Mouse (Mus musculus) lung, postnatal 0 days (tissue): ENCODE data around the gene Asb2. TPM values are rescaled to one million over a fixed set of nuclear protein-coding genes. Genes with fewer than 3 reads are reported as not detected.

ENCODE experiments used
- ATAC-seq: fragments of 200-750 bp; cut with Nextera tagmentation; 2 replicates; pipeline ENCODE4 v1.8.0; 2017; ENCODE audit warnings: moderate library complexity
- DNase-seq: peaks from one replicate; pipeline ENCODE4 v3.0.0-alpha.2; 2016; ENCODE audit warnings: low spot score
- H3K27ac ChIP-seq: fragments of 300-500 bp; sonication (generic); 2 replicates; pipeline ENCODE4 v1.5.1; 2014; ENCODE audit warnings: antibody characterized with exemption, mild to moderate bottlenecking, low read length, mixed read lengths
- H3K27me3 ChIP-seq: fragments of 300-500 bp; sonication (generic); replicated peaks from 2 replicates; pipeline ENCODE4 v1.6.1; 2014; ENCODE audit warnings: low read length, mixed read lengths; ENCODE audit not compliant: insufficient read depth
- H3K36me3 ChIP-seq: fragments of 300-500 bp; sonication (generic); 2 replicates; pipeline ENCODE4 v1.6.1; 2014; ENCODE audit warnings: low read length, mixed read lengths; ENCODE audit not compliant: insufficient read depth
- H3K4me1 ChIP-seq: fragments of 300-500 bp; sonication (generic); 2 replicates; pipeline ENCODE4 v1.6.1; 2014; ENCODE audit warnings: antibody characterized with exemption, low read depth, low read length, mixed read lengths; ENCODE audit not compliant: insufficient read depth
- H3K4me2 ChIP-seq: fragments of 300-500 bp; sonication (generic); replicated peaks from 2 replicates; pipeline ENCODE4 v1.6.1; 2014; ENCODE audit warnings: low read depth, mild to moderate bottlenecking, low read length, moderate library complexity, mixed read lengths
- H3K4me3 ChIP-seq: fragments of 300-500 bp; sonication (generic); 2 replicates; pipeline ENCODE4 v1.5.1; 2014; ENCODE audit warnings: low read depth, low read length
- H3K9ac ChIP-seq: fragments of 300-500 bp; sonication (generic); replicated peaks from 2 replicates; pipeline ENCODE4 v1.6.1; 2014; ENCODE audit warnings: low read depth, mild to moderate bottlenecking
- H3K9me3 ChIP-seq: fragments of 300-500 bp; sonication (generic); 2 replicates; pipeline ENCODE4 v1.6.1; 2016; ENCODE audit warnings: low read length, mixed read lengths
- CTCF ChIP-seq: IDR thresholded peaks from 2 replicates; pipeline ENCODE4 v1.5.1; 2016; ENCODE audit warnings: antibody characterized with exemption, mild to moderate bottlenecking
- EP300 ChIP-seq: IDR thresholded peaks from 2 replicates; pipeline ENCODE4 v1.6.1; 2016; ENCODE audit warnings: antibody characterized with exemption, mild to moderate bottlenecking, control low read depth
- WGBS: fragments of 180-500 bp; shearing (Covaris S2); extraction: QIAGEN DNeasy Blood & Tissue Kit; methylation state at CpG from one replicate; pipeline ENCODE4 v1.1.7; 2014; 5-methylcytosine and 5-hydroxymethylcytosine counted together
- polyA plus RNA-seq: library from polyadenylated mRNA; unstranded; fragments of >200 nt; fragmentation: Nextera tagmentation; extraction: Ambion mirVana; gene quantifications from 2 replicates; pipeline ENCODE4 v1.2.1, GENCODE M21; 2015

Gene Asb2
- polyA plus RNA-seq, 1 experiment from 2014 or later: 5.1 TPM

DNA sequence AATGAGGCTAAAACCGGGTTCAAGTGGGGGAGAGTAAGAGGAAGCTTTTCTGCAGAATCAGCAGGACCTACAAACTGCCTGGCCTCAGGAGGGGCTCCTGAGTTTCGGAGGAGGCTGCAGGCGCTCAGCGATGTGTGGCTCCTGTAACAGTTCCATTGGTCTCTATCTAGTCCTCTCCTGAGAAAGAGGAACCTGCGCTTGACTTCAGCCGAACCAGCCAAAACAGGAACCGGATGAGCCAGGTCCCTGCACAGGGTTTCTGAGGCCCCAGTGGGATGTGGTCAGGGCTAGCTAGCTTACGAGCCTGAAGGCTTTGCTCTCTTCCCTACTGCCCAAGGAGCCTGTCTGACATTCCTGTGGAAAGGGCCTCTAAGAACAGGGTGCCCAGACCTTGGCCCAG is 12.3 kb downstream of the Asb2 start:
- ATAC-seq: no peak
- TF ChIP-seq CTCF (no peak), EP300 (no peak)
- WGBS: 65% methylated on average over 8 of the region's 8 CpGs

DNA sequence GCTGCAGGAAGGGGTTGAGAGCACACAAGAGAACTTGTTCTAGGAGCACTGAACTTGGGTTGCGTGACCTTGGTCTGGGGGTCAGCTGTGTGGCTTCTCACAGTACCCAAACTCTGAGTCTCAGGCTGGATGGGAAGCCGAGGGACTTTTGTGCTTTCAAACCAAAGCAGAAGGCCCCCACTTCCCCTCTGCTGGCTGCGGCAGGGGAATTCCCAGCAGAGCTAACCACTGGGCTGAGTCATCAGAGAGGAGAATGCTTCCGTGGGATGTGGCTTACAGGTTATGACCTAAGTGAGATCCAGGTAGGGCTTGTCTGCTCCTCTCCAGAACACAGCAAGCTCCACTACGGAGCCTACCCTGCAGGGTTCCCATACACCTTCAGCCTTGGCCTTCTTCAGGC is 14.6 kb downstream of the Asb2 start:
- H3K4me1 ChIP-seq: no peaks in the 10 kb centered on the region
- no peak overlapping the region for H3K4me2 ChIP-seq
- no peaks in the 10 kb centered on the region for H3K9me3 ChIP-seq
- no peaks in the 10 kb centered on the region for H3K27me3 ChIP-seq
- H3K27ac ChIP-seq: no peak overlapping the region
- WGBS: 69% methylated on average over 5 of the region's 5 CpGs
- TF ChIP-seq EP300: no peak
- no peak for TF ChIP-seq CTCF
- H3K36me3 ChIP-seq: no peaks in the 10 kb centered on the region
- DNase-seq (peak; percentile 33), ATAC-seq (peak; percentile 12; the same call in 1 of the 2 replicates)
- no peak overlapping the region for H3K9ac ChIP-seq
- H3K4me3 ChIP-seq: no peak overlapping the region

More for the DNA sequence above, 12.3 kb downstream of the Asb2 start:
- no peaks in the 10 kb centered on the region for H3K9me3 ChIP-seq
- no peak overlapping the region for H3K4me2 ChIP-seq
- H3K4me3 ChIP-seq: no peak overlapping the region
- DNase-seq: peak; percentile 41
- no peaks in the 10 kb centered on the region for H3K36me3 ChIP-seq
- H3K4me1 ChIP-seq: peaks cover 3% of the 10 kb centered on the region; the same call in 1 of the 2 replicates
- no peak overlapping the region for H3K27ac ChIP-seq
- no peaks in the 10 kb centered on the region for H3K27me3 ChIP-seq
- H3K9ac ChIP-seq: no peak overlapping the region

DNA sequence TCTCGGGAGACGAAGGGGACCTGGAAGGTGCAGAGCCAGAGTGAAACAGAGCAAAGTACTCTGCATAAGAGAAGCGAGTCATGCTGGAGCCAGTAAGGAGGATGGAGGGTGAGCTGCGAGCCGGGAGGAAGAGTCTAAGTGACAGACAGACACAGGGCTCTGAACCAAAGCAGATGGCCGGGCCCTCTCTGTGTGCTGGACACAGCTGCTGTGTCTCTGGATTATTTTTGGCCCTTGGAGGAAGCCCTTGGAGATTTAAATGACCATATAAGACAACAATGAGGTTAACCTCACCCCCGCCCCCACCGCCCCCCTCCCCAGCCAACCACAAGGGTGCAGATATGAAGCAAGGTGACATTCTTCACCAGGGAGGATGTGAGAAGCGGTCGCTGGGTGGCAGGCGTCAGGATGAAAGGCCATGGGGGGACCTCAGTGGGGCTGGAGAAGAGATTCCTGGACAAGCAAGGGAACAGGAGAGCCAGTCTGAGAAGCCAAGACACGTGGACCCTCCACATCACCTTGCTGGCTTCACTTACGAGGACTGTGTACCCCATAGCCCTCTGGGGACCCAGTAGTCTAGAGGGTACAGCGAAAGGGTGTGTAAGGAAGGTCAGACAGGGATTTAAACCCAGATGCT is 17.5 kb downstream of the Asb2 start:
- no peak overlapping the region for H3K27ac ChIP-seq
- H3K4me3 ChIP-seq: no peak overlapping the region
- no peak overlapping the region for H3K4me2 ChIP-seq
- TF ChIP-seq EP300: no peak
- TF ChIP-seq CTCF: no peak
- no peak overlapping the region for H3K9ac ChIP-seq
- no peaks in the 10 kb centered on the region for H3K27me3 ChIP-seq
- H3K9me3 ChIP-seq: no peaks in the 10 kb centered on the region
- ATAC-seq: peak; percentile 8; the same call in 1 of the 2 replicates
- DNase-seq: no peak
- H3K36me3 ChIP-seq: no peaks in the 10 kb centered on the region
- 65% methylated on average over 14 of the region's 14 CpGs for WGBS
- no peaks in the 10 kb centered on the region for H3K4me1 ChIP-seq

DNA sequence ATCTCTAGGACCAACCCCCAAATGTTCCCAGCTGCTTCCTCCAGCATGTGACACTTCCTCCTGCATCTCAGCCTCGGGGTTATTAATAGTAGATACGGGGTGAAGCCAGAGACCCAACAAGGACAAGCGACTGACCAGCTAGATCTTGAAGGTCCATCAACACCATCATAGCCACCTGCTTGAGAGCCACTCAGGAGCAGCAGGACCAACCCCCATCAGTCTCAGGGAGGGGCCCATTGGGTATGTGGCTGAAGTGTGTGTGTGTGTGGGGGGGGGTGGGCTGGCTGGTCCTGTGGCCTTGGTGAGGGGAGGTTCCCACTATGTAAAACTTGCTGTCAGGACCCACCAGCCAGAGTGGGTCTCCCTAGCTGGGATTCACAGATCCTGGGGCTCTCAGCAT is 19.0 kb downstream of the Asb2 start:
- Histone ChIP-seq H3K9me3 (no peaks in the 10 kb centered on the region), H3K27me3 (no peaks in the 10 kb centered on the region), H3K9ac (no peak overlapping the region), H3K4me2 (no peak overlapping the region), H3K4me1 (no peaks in the 10 kb centered on the region), H3K36me3 (no peaks in the 10 kb centered on the region), H3K4me3 (no peak overlapping the region), H3K27ac (no peak overlapping the region)
- WGBS: 62% methylated on average over 3 of the region's 3 CpGs
- no peak for DNase-seq
- no peak for ATAC-seq
- TF ChIP-seq CTCF (no peak), EP300 (no peak)

DNA sequence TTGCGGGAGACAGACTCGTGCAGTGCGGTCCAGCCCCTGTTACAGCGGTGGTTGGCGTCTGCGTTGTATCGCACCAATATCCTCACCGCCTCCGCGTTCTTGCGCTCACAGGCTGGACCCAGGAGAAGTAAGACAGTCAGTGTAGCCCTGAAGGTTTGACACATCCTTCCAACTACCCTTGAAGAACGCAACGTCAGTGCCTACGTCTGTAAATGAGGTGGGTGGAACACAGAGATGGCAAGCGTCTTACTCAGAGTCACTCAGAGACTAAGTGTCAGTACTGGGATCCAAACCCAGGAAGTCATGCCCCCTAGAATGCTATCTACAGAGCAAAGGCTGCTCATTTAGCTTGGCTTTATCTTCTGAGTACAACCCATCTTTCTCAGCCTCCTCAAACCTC is 22.4 kb downstream of the Asb2 start:
- H3K4me3 ChIP-seq: no peak overlapping the region
- ATAC-seq: no peak
- H3K36me3 ChIP-seq: no peaks in the 10 kb centered on the region
- no peaks in the 10 kb centered on the region; the same call in 1 of the 2 replicates for H3K27me3 ChIP-seq
- no peak overlapping the region for H3K9ac ChIP-seq
- TF ChIP-seq CTCF (no peak), EP300 (no peak)
- no peak overlapping the region for H3K4me2 ChIP-seq
- no peak for DNase-seq
- no peaks in the 10 kb centered on the region for H3K9me3 ChIP-seq
- H3K27ac ChIP-seq: no peak overlapping the region
- WGBS: 93% methylated on average over 15 of the region's 15 CpGs
- H3K4me1 ChIP-seq: no peaks in the 10 kb centered on the region

DNA sequence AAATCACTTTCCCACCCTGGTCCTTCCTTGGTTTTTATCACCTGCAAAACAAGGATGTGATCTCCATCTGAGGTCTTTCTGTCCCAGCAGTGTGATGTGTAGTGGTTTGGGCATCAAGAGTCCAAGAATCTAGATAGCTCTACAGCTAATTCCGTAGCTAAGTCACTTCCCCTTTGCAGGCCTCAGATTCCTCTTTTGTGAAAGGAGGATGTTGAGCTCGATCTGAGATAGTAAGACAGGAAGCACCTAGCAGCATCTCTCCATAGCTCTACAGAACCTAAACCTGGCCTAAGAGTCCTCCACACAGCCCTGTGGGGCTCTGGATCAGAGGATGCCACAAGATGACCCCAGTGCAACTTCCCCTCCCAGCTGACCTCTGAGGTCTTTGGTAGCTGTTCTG is 22.9 kb downstream of the Asb2 start:
- Histone ChIP-seq H3K27me3 (no peaks in the 10 kb centered on the region; the same call in 1 of the 2 replicates), H3K9me3 (no peaks in the 10 kb centered on the region), H3K4me1 (no peaks in the 10 kb centered on the region), H3K27ac (no peak overlapping the region), H3K36me3 (no peaks in the 10 kb centered on the region), H3K9ac (no peak overlapping the region), H3K4me2 (no peak overlapping the region), H3K4me3 (no peak overlapping the region)
- TF ChIP-seq EP300: no peak
- TF ChIP-seq CTCF: no peak
- DNase-seq: no peak
- no peak for ATAC-seq
- 79% methylated on average over 2 of the region's 2 CpGs for WGBS
